Mouse (Mus musculus) neural tube, embryonic 13.5 days (tissue): ENCODE data around the gene Zfp488. TPM values are rescaled to one million over a fixed set of nuclear protein-coding genes. Genes with fewer than 3 reads are reported as not detected.
A peak's percentile ranks its signal among the peaks of the same experiment; 100 is the strongest.

Experiments
- ATAC-seq: fragments of 200-750 bp; cut with Nextera tagmentation; 2 replicates; pipeline ENCODE4 v1.8.0; 2017; ENCODE audit warnings: low read depth, mild to moderate bottlenecking, moderate TSS enrichment, moderate library complexity
- H3K27ac ChIP-seq: fragments of 300-500 bp; sonication (generic); replicated peaks from 2 replicates; pipeline ENCODE4 v1.5.1; 2015; ENCODE audit warnings: moderate library complexity, mild to moderate bottlenecking, inconsistent platforms
- H3K27me3 ChIP-seq: fragments of 300-500 bp; sonication (generic); 2 replicates; pipeline ENCODE4 v1.6.1; 2015; ENCODE audit warnings: mild to moderate bottlenecking, inconsistent platforms
- H3K36me3 ChIP-seq: fragments of 300-500 bp; sonication (generic); 2 replicates; pipeline ENCODE4 v1.6.1; 2015; ENCODE audit warnings: mild to moderate bottlenecking, inconsistent platforms
- H3K4me1 ChIP-seq: fragments of 300-500 bp; sonication (generic); replicated peaks from 2 replicates; pipeline ENCODE4 v1.6.1; 2015; ENCODE audit warnings: inconsistent platforms
- H3K4me2 ChIP-seq: fragments of 300-500 bp; sonication (generic); 2 replicates; pipeline ENCODE4 v1.6.1; 2015; ENCODE audit warnings: inconsistent platforms, mild to moderate bottlenecking, moderate library complexity
- H3K4me3 ChIP-seq: fragments of 300-500 bp; sonication (generic); 2 replicates; pipeline ENCODE4 v1.5.1; 2015; ENCODE audit warnings: mild to moderate bottlenecking, inconsistent platforms
- H3K9ac ChIP-seq: fragments of 300-500 bp; sonication (generic); 2 replicates; pipeline ENCODE4 v1.6.1; 2015; ENCODE audit warnings: moderate library complexity, mild to moderate bottlenecking, inconsistent platforms
- H3K9me3 ChIP-seq: fragments of 300-500 bp; sonication (generic); 2 replicates; pipeline ENCODE4 v1.6.1; 2016; ENCODE audit warnings: inconsistent platforms
- WGBS: fragments of 180-500 bp; shearing (Covaris S2); methylation state at CpG from one replicate; pipeline ENCODE4 v1.1.7; 2015; 5-methylcytosine and 5-hydroxymethylcytosine counted together
- polyA plus RNA-seq: library from polyadenylated mRNA; unstranded; fragments of >200 nt; fragmentation: Nextera tagmentation; extraction: Ambion mirVana; gene quantifications from 2 replicates; pipeline ENCODE4 v1.2.1, GENCODE M21; 2015

Zfp488 gene
- polyA plus RNA-seq, 1 experiment from 2014 or later: 0.33 TPM

DNA sequence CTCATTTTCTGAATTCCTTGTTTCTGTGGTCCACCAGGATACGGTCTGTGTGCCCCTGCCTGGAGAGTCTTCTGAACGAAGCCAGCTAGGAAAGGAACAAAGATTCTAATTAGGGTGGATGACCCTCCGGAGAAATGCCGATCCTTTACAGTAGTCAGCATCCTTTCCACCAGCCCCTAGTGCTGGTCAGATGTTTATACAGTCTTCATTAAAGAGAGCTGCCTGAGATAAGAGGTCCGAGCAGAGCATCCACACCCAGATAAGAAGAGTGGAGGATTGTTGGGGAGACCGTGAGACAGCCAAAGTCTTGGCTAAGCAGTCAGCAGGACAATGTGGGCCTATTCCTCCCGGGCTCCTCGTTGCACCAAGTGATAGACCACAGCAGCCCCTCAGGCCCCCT lies 37.8 kb downstream of the Zfp488 start, which contains the start of gene Gdf2:
TSS of gene Gdf2 (plus strand) at position 301 of the 400 bp plus-strand sequence.
- Histone ChIP-seq H3K4me2 (no peak within 1 kb of the TSS), H3K9ac (no peak within 1 kb of the TSS), H3K36me3 (no peaks in the 10 kb centered on the region), H3K4me1 (peaks cover 3% of the 10 kb centered on the region), H3K9me3 (no peaks in the 10 kb centered on the region), H3K27me3 (0 out of 2 replicates have a peak, but pooled peaks cover 1% of the 10 kb centered on the region), H3K4me3 (no peak within 1 kb of the TSS), H3K27ac (no peak within 1 kb of the TSS)
- 79% methylated on average over 8 of the region's 8 CpGs for WGBS
- ATAC-seq: no peak

DNA sequence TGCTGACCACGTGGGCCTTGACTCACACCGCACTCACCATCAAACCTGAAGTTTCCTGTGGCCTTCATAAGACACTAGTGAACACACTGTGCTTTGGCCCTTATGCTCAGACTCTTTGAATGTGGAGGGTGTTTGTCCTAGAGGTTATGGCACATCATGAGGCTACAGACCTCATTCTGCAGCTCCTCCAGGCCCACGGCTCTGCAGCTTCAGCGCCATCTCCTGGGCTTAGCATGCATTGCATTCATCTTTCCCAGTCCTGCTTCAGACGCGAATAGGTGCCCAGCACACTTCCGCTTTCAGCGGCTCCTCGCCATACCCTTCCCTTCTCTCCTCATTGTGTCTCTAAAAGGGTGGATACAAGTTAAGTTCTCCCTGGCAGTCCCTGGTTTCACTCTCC lies 39.4 kb downstream of the Zfp488 start:
- peak; percentile 65 for ATAC-seq
- H3K9ac ChIP-seq: peak overlapping the region; percentile 54
- WGBS: 24% methylated on average over 9 of the region's 9 CpGs

DNA sequence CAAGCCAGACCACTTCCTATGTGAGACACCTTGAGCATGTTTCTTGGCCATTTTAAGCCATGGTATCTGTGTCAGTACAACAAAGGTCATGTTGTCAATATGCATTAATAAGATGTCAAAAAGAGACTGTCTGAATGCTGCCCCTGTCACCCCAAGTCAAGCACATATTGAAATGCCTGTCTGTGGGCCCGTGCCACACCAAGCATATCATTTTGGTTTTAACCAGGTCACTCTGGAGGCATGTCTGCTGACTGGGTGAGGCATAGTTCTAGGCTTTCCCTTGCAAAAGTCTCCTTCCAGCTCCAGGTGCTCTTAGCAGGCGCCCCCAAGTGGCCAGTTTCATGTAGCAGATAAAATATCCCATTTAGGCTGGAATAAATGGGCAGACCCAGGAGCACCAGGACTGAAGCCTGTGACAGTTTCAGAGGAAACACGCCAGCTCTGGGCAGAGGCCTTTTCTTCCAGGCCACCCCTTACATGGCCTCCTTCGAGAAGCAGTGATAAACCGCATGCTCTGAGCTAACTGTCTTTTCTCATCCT lies 44.7 kb downstream of the Zfp488 start:
- H3K27ac ChIP-seq: no peak overlapping the region
- peaks cover 31% of the 10 kb centered on the region for H3K27me3 ChIP-seq
- 46% methylated on average over 5 of the region's 5 CpGs for WGBS
- no peak for ATAC-seq
- H3K4me2 ChIP-seq: no peak overlapping the region
- H3K4me1 ChIP-seq: no peaks in the 10 kb centered on the region
- H3K9ac ChIP-seq: no peak overlapping the region
- no peak overlapping the region for H3K4me3 ChIP-seq
- H3K36me3 ChIP-seq: no peaks in the 10 kb centered on the region
- H3K9me3 ChIP-seq: no peaks in the 10 kb centered on the region

More for the DNA sequence above, 39.4 kb downstream of the Zfp488 start:
- no peaks in the 10 kb centered on the region for H3K9me3 ChIP-seq
- peaks cover 3% of the 10 kb centered on the region for H3K4me1 ChIP-seq
- no peak overlapping the region for H3K4me3 ChIP-seq
- 0 out of 2 replicates have a peak, but pooled peaks cover 5% of the 10 kb centered on the region for H3K27me3 ChIP-seq
- H3K4me2 ChIP-seq: peak overlapping the region; percentile 42
- H3K27ac ChIP-seq: no peak overlapping the region
- no peaks in the 10 kb centered on the region for H3K36me3 ChIP-seq

DNA sequence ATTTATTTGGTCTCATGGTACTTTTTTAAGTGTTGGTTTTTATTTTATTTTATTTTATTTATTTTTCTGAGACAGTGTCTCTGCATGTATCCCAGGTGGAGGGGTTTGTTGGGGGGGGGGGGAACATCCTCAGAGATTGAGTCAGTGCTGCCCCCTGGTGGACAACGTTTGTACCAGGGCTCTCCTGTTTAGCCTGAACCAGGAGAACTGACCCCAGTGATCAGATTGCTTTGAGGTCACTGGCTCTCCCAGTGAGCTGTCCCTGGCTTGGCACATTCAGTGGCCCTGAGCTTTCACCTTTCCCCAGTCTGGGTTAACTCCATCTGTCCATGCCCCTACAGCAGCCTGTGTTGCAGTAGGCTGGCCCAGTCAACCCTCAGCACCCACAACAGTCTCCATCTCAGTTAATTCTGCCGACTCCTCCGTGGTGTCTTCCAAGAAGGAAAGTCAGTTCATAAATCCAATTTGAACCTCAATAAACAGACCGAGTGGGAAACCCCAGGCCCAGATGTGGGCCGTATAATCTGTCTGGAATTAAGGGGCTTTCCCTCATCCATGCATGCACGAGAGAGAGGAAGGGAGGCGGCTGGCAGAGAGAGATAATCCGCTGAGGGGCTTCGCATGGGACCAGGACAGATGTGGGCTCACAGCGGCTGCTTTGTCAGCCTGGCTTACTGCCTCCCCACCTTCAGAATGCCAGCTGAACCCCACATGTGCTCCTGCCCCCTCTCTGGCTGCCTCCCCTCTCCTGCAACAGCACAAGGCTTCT lies 45.4 kb downstream of the Zfp488 start:
- Histone ChIP-seq H3K27me3 (peaks cover 31% of the 10 kb centered on the region), H3K27ac (no peak overlapping the region), H3K9me3 (no peaks in the 10 kb centered on the region), H3K4me1 (no peaks in the 10 kb centered on the region), H3K4me2 (no peak overlapping the region), H3K4me3 (no peak overlapping the region), H3K36me3 (no peaks in the 10 kb centered on the region), H3K9ac (no peak overlapping the region)
- WGBS: 64% methylated on average over 10 of the region's 10 CpGs
- ATAC-seq: peak; percentile 41; the same call in 1 of the 2 replicates

DNA sequence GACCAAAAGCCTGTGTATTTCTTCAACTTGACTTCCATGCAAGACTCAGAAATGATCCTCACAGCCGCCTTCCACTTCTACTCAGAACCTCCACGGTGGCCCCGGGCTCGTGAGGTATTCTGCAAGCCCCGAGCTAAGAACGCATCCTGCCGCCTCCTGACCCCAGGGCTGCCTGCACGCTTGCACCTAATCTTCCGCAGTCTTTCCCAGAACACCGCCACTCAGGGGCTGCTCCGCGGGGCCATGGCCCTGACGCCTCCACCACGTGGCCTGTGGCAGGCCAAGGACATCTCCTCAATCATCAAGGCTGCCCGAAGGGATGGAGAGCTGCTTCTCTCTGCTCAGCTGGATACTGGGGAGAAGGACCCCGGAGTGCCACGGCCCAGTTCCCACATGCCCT lies 46.7 kb downstream of the Zfp488 start:
- ATAC-seq: no peak
- Histone ChIP-seq H3K4me1 (no peaks in the 10 kb centered on the region), H3K9ac (no peak overlapping the region), H3K9me3 (no peaks in the 10 kb centered on the region), H3K36me3 (no peaks in the 10 kb centered on the region), H3K4me3 (no peak overlapping the region), H3K4me2 (no peak overlapping the region), H3K27me3 (peaks cover 38% of the 10 kb centered on the region), H3K27ac (no peak overlapping the region)
- WGBS: 68% methylated on average over 17 of the region's 17 CpGs

DNA sequence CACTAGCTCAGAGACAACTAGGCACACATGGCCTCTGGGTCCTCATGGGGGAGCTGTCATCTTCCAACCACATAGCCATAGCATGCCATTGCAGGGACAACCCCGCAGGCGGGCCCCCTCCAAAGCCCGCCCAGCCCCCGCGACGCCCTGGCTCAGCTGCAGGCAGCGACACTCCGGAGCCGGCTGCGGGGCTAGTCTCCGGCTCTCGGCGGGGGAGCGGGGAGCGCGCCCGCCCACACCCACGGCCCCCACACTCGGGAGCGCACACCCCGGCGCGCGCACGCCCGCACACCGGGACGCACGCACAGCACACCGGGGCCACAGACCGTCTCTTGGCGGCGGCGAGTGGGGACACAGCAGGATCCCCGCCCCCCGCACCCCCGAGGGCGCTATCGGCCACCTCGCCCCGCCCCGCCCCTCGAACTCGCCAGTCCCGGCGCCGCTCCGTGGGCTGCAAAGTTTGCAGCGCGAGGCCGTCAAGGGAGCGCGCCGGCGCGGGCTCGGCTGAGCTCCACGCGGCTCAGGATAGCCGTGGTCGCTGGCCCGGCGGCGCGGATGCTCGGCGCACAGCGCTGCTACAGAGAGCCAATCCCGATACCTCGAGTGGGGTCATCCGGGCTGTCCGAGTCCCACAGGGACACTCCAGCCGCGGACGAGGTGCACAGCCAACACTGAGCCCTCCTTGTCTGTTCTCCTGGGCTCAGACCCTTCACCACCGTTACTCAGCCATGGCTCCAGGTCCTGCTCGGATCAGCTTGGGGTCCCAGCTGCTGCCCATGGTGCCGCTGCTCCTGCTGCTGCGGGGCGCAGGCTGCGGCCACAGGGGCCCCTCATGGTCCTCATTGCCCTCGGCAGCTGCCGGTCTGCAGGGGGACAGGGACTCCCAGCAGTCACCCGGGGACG lies 55.1 kb downstream of the Zfp488 start, which contains the start of gene Gdf10:
TSS of gene Gdf10 (plus strand) at position 420 of the 903 bp plus-strand sequence.
- Histone ChIP-seq H3K4me3 (peak within 1 kb of the TSS; percentile 52), H3K4me1 (peaks cover 45% of the 10 kb centered on the region), H3K27ac (peak within 1 kb of the TSS; percentile 54; the same call in 1 of the 2 replicates), H3K9ac (peak within 1 kb of the TSS; percentile 64), H3K36me3 (no peaks in the 10 kb centered on the region), H3K4me2 (peak within 1 kb of the TSS; percentile 87), H3K9me3 (no peaks in the 10 kb centered on the region), H3K27me3 (peaks cover 87% of the 10 kb centered on the region)
- WGBS: under 1% methylated on average over 77 of the region's 85 CpGs
- peak; percentile 83 for ATAC-seq

DNA sequence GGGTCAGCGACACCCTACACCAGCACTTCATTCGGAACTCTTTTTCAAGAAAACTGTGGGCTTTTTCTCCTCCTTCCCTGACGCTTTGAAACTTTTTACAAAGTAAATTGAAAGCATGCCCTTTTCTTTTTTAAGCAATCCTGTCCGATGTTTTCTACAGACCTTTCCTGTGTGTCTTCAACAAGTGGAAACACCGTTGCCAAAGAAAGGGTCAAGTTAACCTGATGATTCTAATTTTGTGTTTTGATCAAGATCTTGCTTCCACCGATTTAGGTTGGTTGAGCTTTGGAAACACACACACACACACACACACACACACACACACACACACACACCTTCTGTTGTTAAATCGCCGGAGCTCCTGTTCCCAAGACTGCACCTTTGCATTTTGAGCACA lies 55.8 kb downstream of the Zfp488 start:
- WGBS: 14% methylated on average over 8 of the region's 8 CpGs

DNA sequence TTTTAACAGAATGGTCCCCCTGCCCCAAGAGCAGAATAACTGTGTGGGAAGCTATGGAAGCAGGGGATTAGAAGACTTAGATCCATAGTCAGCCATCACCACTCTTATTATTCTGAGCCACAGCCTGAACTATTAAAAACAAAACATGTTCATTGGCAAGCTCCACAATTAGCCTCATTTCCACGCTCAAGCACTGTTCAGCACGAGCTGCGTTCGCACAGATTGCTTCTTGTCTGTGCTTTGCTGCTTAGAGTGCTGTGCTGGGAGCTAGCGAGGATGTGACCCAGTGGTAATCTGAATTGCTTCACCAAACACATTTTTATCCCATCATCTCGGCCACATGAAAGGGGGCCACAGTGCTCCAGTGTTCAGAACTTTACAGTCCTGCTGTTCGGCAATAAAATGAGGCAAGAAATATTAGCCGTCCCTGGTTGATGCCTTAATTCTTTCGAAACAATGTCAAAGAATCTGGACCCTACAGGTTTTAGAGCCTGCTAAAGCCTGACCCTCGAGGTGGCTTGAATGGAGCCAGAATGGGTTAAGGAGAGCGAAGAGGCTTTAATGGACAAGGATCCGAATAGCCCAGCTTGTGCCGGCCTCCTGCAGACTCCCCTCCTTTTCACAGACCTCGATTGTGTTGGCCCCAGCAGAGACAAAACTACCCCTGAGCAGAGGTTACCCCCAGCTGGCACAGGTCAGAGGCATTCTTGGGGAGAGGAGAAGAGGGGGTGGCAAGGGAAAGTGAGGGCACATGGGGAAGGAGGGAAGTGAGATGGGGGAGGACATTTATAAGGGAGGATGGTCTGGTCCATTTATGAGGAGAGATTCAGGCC lies 57.6 kb downstream of the Zfp488 start:
- Histone ChIP-seq H3K9me3 (no peaks in the 10 kb centered on the region), H3K27me3 (peaks cover 83% of the 10 kb centered on the region), H3K36me3 (no peaks in the 10 kb centered on the region), H3K9ac (no peak overlapping the region), H3K27ac (no peak overlapping the region), H3K4me2 (no peak overlapping the region), H3K4me1 (peaks cover 48% of the 10 kb centered on the region), H3K4me3 (no peak overlapping the region)
- 7% methylated on average over 14 of the region's 14 CpGs for WGBS
- ATAC-seq: 0 out of 2 replicates have a peak, but pooled peaks have one; percentile 32

More for the DNA sequence above, 55.8 kb downstream of the Zfp488 start:
- peak overlapping the region; percentile 64 for H3K9ac ChIP-seq
- ATAC-seq: no peak
- no peaks in the 10 kb centered on the region for H3K9me3 ChIP-seq
- H3K4me2 ChIP-seq: peak overlapping the region; percentile 87
- peaks cover 92% of the 10 kb centered on the region for H3K27me3 ChIP-seq
- peaks cover 48% of the 10 kb centered on the region for H3K4me1 ChIP-seq
- peak overlapping the region; percentile 52 for H3K4me3 ChIP-seq
- H3K27ac ChIP-seq: no peak overlapping the region
- H3K36me3 ChIP-seq: no peaks in the 10 kb centered on the region

Other genes with a start within 250 kb of the Zfp488 start
- gene Gdf10, start 55.2 kb downstream of the Zfp488 start, polyA plus RNA-seq: 9.2 and 9.8 TPM in 2 replicates
- gene Gdf2, start 37.7 kb downstream of the Zfp488 start, polyA plus RNA-seq: not detected in 2 replicates
- gene Rbp3, start 24.8 kb downstream of the Zfp488 start, polyA plus RNA-seq: not detected in 2 replicates
- not detected in 2 replicates for gene Gm30083, start 36.4 kb upstream of the Zfp488 start, polyA plus RNA-seq
- gene Gm5460, start 38.0 kb upstream of the Zfp488 start, polyA plus RNA-seq: not detected in 2 replicates
- not detected in 2 replicates for gene Antxrl, start 73.9 kb upstream of the Zfp488 start, polyA plus RNA-seq
- gene Anxa8, start 107.2 kb upstream of the Zfp488 start, polyA plus RNA-seq: not detected in 2 replicates
- gene A630023A22Rik, start 124.0 kb upstream of the Zfp488 start, polyA plus RNA-seq: not detected in 2 replicates
- gene Npy4r, start 173.7 kb upstream of the Zfp488 start, polyA plus RNA-seq: 0.11 TPM in 1 of 2 replicates, not detected in the other
- 3.1 and 3.5 TPM in 2 replicates for gene Gprin2, start 222.9 kb upstream of the Zfp488 start, polyA plus RNA-seq
- 0.41 and 0.54 TPM in 2 replicates for gene Syt15, start 240.8 kb upstream of the Zfp488 start, polyA plus RNA-seq